Mouse (Mus musculus) ES-CJ7 (cell line): ENCODE data around the gene Dock4.

Source experiments
- DNase-seq: peaks from one replicate; pipeline ENCODE4 v3.0.0; 2011; ENCODE audit warnings: low read depth, low spot score

The Dock4 gene

GRCm38 (mm10) chr12:40508416-40508815 is 62.7 kb downstream of the Dock4 start:
- no peak for DNase-seq

- DNase-seq, result no peak
Observed at GRCm38 (mm10) chr12:40511643-40512369, 66.1 kb downstream of the Dock4 start.

GRCm38 (mm10) chr12:40512370-40512693 is 66.6 kb downstream of the Dock4 start:
- no peak for DNase-seq

GRCm38 (mm10) chr12:40512994-40513393 is 67.2 kb downstream of the Dock4 start:
- DNase-seq, result no peak

GRCm38 (mm10) chr12:40514021-40514420 is 68.3 kb downstream of the Dock4 start:
- DNase-seq, result no peak

- no peak for DNase-seq
Observed at GRCm38 (mm10) chr12:40522468-40522867, 76.7 kb downstream of the Dock4 start.

GRCm38 (mm10) chr12:40523020-40523419 is 77.3 kb downstream of the Dock4 start:
- DNase-seq, result no peak

- no peak for DNase-seq
Observed at GRCm38 (mm10) chr12:40525045-40525444, 79.3 kb downstream of the Dock4 start.

- no peak for DNase-seq
Observed at GRCm38 (mm10) chr12:40535655-40536618, 90.2 kb downstream of the Dock4 start.

GRCm38 (mm10) chr12:40537826-40538225 is 92.1 kb downstream of the Dock4 start:
- no peak for DNase-seq

GRCm38 (mm10) chr12:40538318-40538717 is 92.6 kb downstream of the Dock4 start:
- DNase-seq, result no peak

GRCm38 (mm10) chr12:40538780-40539179 is 93.0 kb downstream of the Dock4 start:
- DNase-seq, result no peak

GRCm38 (mm10) chr12:40544273-40544672 is 98.5 kb downstream of the Dock4 start:
- DNase-seq, result no peak

GRCm38 (mm10) chr12:40546827-40547226 is 101.1 kb downstream of the Dock4 start:
- no peak for DNase-seq

- DNase-seq, result no peak
Observed at GRCm38 (mm10) chr12:40551317-40551716, 105.6 kb downstream of the Dock4 start.

- no peak for DNase-seq
Observed at GRCm38 (mm10) chr12:40552201-40552600, 106.4 kb downstream of the Dock4 start.

GRCm38 (mm10) chr12:40553929-40554328 is 108.2 kb downstream of the Dock4 start:
- no peak for DNase-seq

GRCm38 (mm10) chr12:40554941-40555511 is 109.3 kb downstream of the Dock4 start:
- no peak for DNase-seq

- no peak for DNase-seq
Observed at GRCm38 (mm10) chr12:40558600-40558999, 112.8 kb downstream of the Dock4 start.

GRCm38 (mm10) chr12:40559103-40559502 is 113.4 kb downstream of the Dock4 start:
- DNase-seq, result no peak

GRCm38 (mm10) chr12:40563703-40564102 is 118.0 kb downstream of the Dock4 start:
- DNase-seq, result no peak

- DNase-seq, result no peak
Observed at GRCm38 (mm10) chr12:40564261-40564660, 118.5 kb downstream of the Dock4 start.
